Mouse (Mus musculus): ENCODE measurements around the gene Tollip. TPM values are rescaled to one million over a fixed set of nuclear protein-coding genes. Genes with fewer than 3 reads are reported as not detected.

The Tollip gene
- polyA plus RNA-seq, 1 experiment = 44.9 TPM

GRCm38 (mm10) chr7:141951821-141952220, 33.5 kb upstream of the Tollip start:
- TF ChIP-seq CTCF (IDR thresholded peaks at IDR 0.05; ENCODE audit: low read depth, low read length) (no peak), POLR2A (IDR thresholded peaks at IDR 0.05; ENCODE audit: insufficient read depth, low read length) (no peak), EP300 (IDR thresholded peaks at IDR 0.05; ENCODE audit: insufficient read depth, low read depth, low read length) (no peak)
- Histone ChIP-seq H3K9ac (ENCODE audit: low read depth, poor library complexity, severe bottlenecking) (no peak overlapping the region), H3K27me3 (ENCODE audit: control insufficient read depth, insufficient read depth, low read length, poor library complexity, severe bottlenecking) (peaks cover 3% of the 10 kb centered on the region), H3K4me3 (ENCODE audit: low read depth, low read length) (no peak overlapping the region), H3K4me1 (ENCODE audit: control insufficient read depth, insufficient read depth, low read length) (no peaks in the 10 kb centered on the region), H3K36me3 (ENCODE audit: control insufficient read depth, insufficient read depth, low read length, poor library complexity, severe bottlenecking) (no peaks in the 10 kb centered on the region), H3K9me3 (replicated peaks; ENCODE audit: control insufficient read depth, insufficient read depth, low read length, poor library complexity, severe bottlenecking) (no peaks in the 10 kb centered on the region), H3K27ac (ENCODE audit: insufficient read depth, low read length) (no peak overlapping the region)

GRCm38 (mm10) chr7:141950104-141951013, 32.1 kb upstream of the Tollip start:
- H3K36me3 ChIP-seq (ENCODE audit: control insufficient read depth, insufficient read depth, low read length, poor library complexity, severe bottlenecking) = no peaks in the 10 kb centered on the region
- peak overlapping the region; percentile 59 for H3K4me3 ChIP-seq (ENCODE audit: low read depth, low read length)
- no peak for TF ChIP-seq CTCF (IDR thresholded peaks at IDR 0.05; ENCODE audit: low read depth, low read length)
- no peak for TF ChIP-seq EP300 (IDR thresholded peaks at IDR 0.05; ENCODE audit: insufficient read depth, low read depth, low read length)
- TF ChIP-seq POLR2A (IDR thresholded peaks at IDR 0.05; ENCODE audit: insufficient read depth, low read length) = no peak
- no peaks in the 10 kb centered on the region for H3K9me3 ChIP-seq (replicated peaks; ENCODE audit: control insufficient read depth, insufficient read depth, low read length, poor library complexity, severe bottlenecking)
- peaks cover 3% of the 10 kb centered on the region for H3K27me3 ChIP-seq (ENCODE audit: control insufficient read depth, insufficient read depth, low read length, poor library complexity, severe bottlenecking)
- no peak overlapping the region for H3K27ac ChIP-seq (ENCODE audit: insufficient read depth, low read length)
- peak overlapping the region; percentile 72 for H3K9ac ChIP-seq (ENCODE audit: low read depth, poor library complexity, severe bottlenecking)
- H3K4me1 ChIP-seq (ENCODE audit: control insufficient read depth, insufficient read depth, low read length) = no peaks in the 10 kb centered on the region

GRCm38 (mm10) chr7:141949799-141950103, 31.4 kb upstream of the Tollip start:
- H3K9ac ChIP-seq (ENCODE audit: low read depth, poor library complexity, severe bottlenecking) = peak overlapping the region; percentile 72
- no peaks in the 10 kb centered on the region for H3K36me3 ChIP-seq (ENCODE audit: control insufficient read depth, insufficient read depth, low read length, poor library complexity, severe bottlenecking)
- H3K27me3 ChIP-seq (ENCODE audit: control insufficient read depth, insufficient read depth, low read length, poor library complexity, severe bottlenecking) = peaks cover 3% of the 10 kb centered on the region
- no peaks in the 10 kb centered on the region for H3K4me1 ChIP-seq (ENCODE audit: control insufficient read depth, insufficient read depth, low read length)
- H3K4me3 ChIP-seq (ENCODE audit: low read depth, low read length) = peak overlapping the region; percentile 59
- TF ChIP-seq EP300 (IDR thresholded peaks at IDR 0.05; ENCODE audit: insufficient read depth, low read depth, low read length) = no peak
- no peak for TF ChIP-seq CTCF (IDR thresholded peaks at IDR 0.05; ENCODE audit: low read depth, low read length)
- TF ChIP-seq POLR2A (IDR thresholded peaks at IDR 0.05; ENCODE audit: insufficient read depth, low read length) = no peak
- H3K27ac ChIP-seq (ENCODE audit: insufficient read depth, low read length) = no peak overlapping the region
- no peaks in the 10 kb centered on the region for H3K9me3 ChIP-seq (replicated peaks; ENCODE audit: control insufficient read depth, insufficient read depth, low read length, poor library complexity, severe bottlenecking)

- Histone ChIP-seq H3K9ac (ENCODE audit: low read depth, poor library complexity, severe bottlenecking) (peak within 1 kb of the TSS; percentile 72), H3K27me3 (ENCODE audit: control insufficient read depth, insufficient read depth, low read length, poor library complexity, severe bottlenecking) (peaks cover 3% of the 10 kb centered on the region), H3K36me3 (ENCODE audit: control insufficient read depth, insufficient read depth, low read length, poor library complexity, severe bottlenecking) (no peaks in the 10 kb centered on the region), H3K4me3 (ENCODE audit: low read depth, low read length) (peak within 1 kb of the TSS; percentile 59), H3K27ac (ENCODE audit: insufficient read depth, low read length) (no peak within 1 kb of the TSS), H3K9me3 (replicated peaks; ENCODE audit: control insufficient read depth, insufficient read depth, low read length, poor library complexity, severe bottlenecking) (no peaks in the 10 kb centered on the region), H3K4me1 (ENCODE audit: control insufficient read depth, insufficient read depth, low read length) (no peaks in the 10 kb centered on the region)
- no peak for TF ChIP-seq POLR2A (IDR thresholded peaks at IDR 0.05; ENCODE audit: insufficient read depth, low read length)
- TF ChIP-seq EP300 (IDR thresholded peaks at IDR 0.05; ENCODE audit: insufficient read depth, low read depth, low read length) = no peak
- no peak for TF ChIP-seq CTCF (IDR thresholded peaks at IDR 0.05; ENCODE audit: low read depth, low read length)
Measured at GRCm38 (mm10) chr7:141948906-141949798, 30.8 kb upstream of the Tollip start, which contains the start of gene Brsk2. Brsk2 (plus strand) TSS chr7:141949751.

GRCm38 (mm10) chr7:141948045-141948444, 29.7 kb upstream of the Tollip start:
- Histone ChIP-seq H3K4me1 (ENCODE audit: control insufficient read depth, insufficient read depth, low read length) (no peaks in the 10 kb centered on the region), H3K27ac (ENCODE audit: insufficient read depth, low read length) (no peak overlapping the region), H3K9ac (ENCODE audit: low read depth, poor library complexity, severe bottlenecking) (no peak overlapping the region), H3K9me3 (replicated peaks; ENCODE audit: control insufficient read depth, insufficient read depth, low read length, poor library complexity, severe bottlenecking) (no peaks in the 10 kb centered on the region), H3K4me3 (ENCODE audit: low read depth, low read length) (no peak overlapping the region), H3K36me3 (ENCODE audit: control insufficient read depth, insufficient read depth, low read length, poor library complexity, severe bottlenecking) (no peaks in the 10 kb centered on the region), H3K27me3 (ENCODE audit: control insufficient read depth, insufficient read depth, low read length, poor library complexity, severe bottlenecking) (peaks cover 3% of the 10 kb centered on the region)
- TF ChIP-seq POLR2A (IDR thresholded peaks at IDR 0.05; ENCODE audit: insufficient read depth, low read length) (no peak), CTCF (IDR thresholded peaks at IDR 0.05; ENCODE audit: low read depth, low read length) (peak; percentile 40), EP300 (IDR thresholded peaks at IDR 0.05; ENCODE audit: insufficient read depth, low read depth, low read length) (no peak)

All from ES-Bruce4 (cell line).